Mouse (Mus musculus) E14TG2a.4 (cell line): Measurements from ENCODE around the gene Hyal3.

Experiments used
- CTCF ChIP-seq: conservative IDR thresholded peaks from 2 replicates; pipeline ENCODE4 v1.5.1; 2014; ENCODE audit warnings: low read length
- POU5F1 ChIP-seq: IDR thresholded peaks from 2 replicates; pipeline ENCODE4 v1.6.1; 2014; ENCODE audit warnings: low read length, borderline replicate concordance

- TF ChIP-seq CTCF (no peak), POU5F1 (no peak)
Measured at GRCm38 (mm10) chr9:107569270-107569669, 11.3 kb upstream of the Hyal3 start.
